Mouse (Mus musculus): ENCODE data around the gene Rarg. TPM values are rescaled to one million over a fixed set of nuclear protein-coding genes. Genes with fewer than 3 reads are reported as not detected.

Rarg gene
- polyA plus RNA-seq, 1 experiment from 2014 or later: 121 TPM

- Histone ChIP-seq H3K4me3 (no peak overlapping the region), H3K4me2 (replicated peaks) (no peak overlapping the region), H3K4me1 (peaks cover 6% of the 10 kb centered on the region), H3K36me3 (peaks cover 85% of the 10 kb centered on the region), H3K27ac (no peak overlapping the region), H3K9ac (no peak overlapping the region), H3K9me3 (no peaks in the 10 kb centered on the region), H3K27me3 (no peaks in the 10 kb centered on the region)
- WGBS: 84% methylated on average over 6 of the region's 6 CpGs
- no peak for ATAC-seq (ENCODE audit: insufficient number of reproducible peaks, insufficient read depth, low FRiP score, low TSS enrichment)
Measured at GRCm38 (mm10) chr15:102211895-102212294, 45.4 kb downstream of the Rarg start.

DNA sequence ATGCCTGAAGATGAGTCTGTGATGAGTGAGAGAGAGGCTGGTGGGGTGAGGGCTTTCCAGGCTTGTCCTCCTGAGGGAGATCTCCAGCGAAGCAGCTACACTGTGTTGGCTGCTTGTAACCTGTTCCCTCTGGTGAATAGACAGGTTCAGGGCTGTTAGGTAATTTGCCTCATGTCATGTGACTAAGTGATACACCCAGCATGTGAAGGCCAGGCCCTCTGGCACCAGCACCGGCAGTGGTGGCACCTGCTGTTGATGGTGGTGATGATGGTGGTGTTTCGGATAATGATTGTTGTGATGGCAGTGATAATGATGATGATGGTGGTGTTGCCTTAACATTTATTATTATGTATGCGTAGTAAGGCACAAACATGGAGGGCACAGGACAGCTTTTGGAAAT, 46.5 kb downstream of the Rarg start:
- Histone ChIP-seq H3K36me3 (peaks cover 82% of the 10 kb centered on the region), H3K4me3 (no peak overlapping the region)

GRCm38 (mm10) chr15:102209114-102209513, 48.2 kb downstream of the Rarg start:
- no peaks in the 10 kb centered on the region for H3K27me3 ChIP-seq
- H3K27ac ChIP-seq: no peak overlapping the region
- ATAC-seq (ENCODE audit: insufficient number of reproducible peaks, insufficient read depth, low FRiP score, low TSS enrichment): no peak
- H3K4me3 ChIP-seq: no peak overlapping the region
- WGBS: 93% methylated on average over 8 of the region's 8 CpGs
- no peak overlapping the region for H3K9ac ChIP-seq
- H3K36me3 ChIP-seq: peaks cover 80% of the 10 kb centered on the region
- peaks cover 28% of the 10 kb centered on the region for H3K4me1 ChIP-seq
- no peaks in the 10 kb centered on the region for H3K9me3 ChIP-seq
- no peak overlapping the region for H3K4me2 ChIP-seq (replicated peaks)

More for the DNA sequence above, 46.5 kb downstream of the Rarg start:
- 91% methylated on average over 4 of the region's 4 CpGs for WGBS
- H3K9ac ChIP-seq: no peak overlapping the region
- no peaks in the 10 kb centered on the region for H3K27me3 ChIP-seq
- ATAC-seq (ENCODE audit: insufficient number of reproducible peaks, insufficient read depth, low FRiP score, low TSS enrichment): no peak
- no peak overlapping the region for H3K27ac ChIP-seq
- no peak overlapping the region for H3K4me2 ChIP-seq (replicated peaks)
- peaks cover 13% of the 10 kb centered on the region for H3K4me1 ChIP-seq
- H3K9me3 ChIP-seq: no peaks in the 10 kb centered on the region

DNA sequence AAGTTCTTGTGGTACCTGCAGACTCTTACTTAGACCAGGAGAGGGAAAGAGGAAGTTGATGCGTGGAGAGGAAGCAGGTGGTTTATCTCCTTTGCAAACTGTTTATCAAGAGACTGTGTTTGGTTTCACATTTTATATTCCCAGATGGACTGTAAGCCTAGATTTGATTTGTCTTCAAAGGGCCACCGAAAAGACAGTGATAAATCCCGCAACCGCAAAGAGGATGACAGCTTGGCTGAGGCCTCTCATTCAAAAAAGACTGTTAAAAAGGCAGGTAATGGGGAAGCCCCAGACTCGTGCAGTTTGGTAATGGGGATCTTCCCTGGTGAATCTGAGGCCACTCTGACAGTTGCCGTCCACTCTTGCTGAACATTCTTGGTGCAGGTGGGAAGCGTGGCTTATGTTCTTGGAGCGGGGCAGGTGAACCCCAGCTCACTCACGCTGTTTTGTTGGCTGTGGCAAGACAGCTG, 49.2 kb downstream of the Rarg start:
- Histone ChIP-seq H3K4me1 (peaks cover 28% of the 10 kb centered on the region), H3K36me3 (peaks cover 70% of the 10 kb centered on the region), H3K27me3 (no peaks in the 10 kb centered on the region), H3K4me3 (no peak overlapping the region), H3K4me2 (replicated peaks) (no peak overlapping the region), H3K9me3 (no peaks in the 10 kb centered on the region), H3K9ac (no peak overlapping the region), H3K27ac (no peak overlapping the region)
- 83% methylated on average over 9 of the region's 9 CpGs for WGBS
- ATAC-seq (ENCODE audit: insufficient number of reproducible peaks, insufficient read depth, low FRiP score, low TSS enrichment): no peak

DNA sequence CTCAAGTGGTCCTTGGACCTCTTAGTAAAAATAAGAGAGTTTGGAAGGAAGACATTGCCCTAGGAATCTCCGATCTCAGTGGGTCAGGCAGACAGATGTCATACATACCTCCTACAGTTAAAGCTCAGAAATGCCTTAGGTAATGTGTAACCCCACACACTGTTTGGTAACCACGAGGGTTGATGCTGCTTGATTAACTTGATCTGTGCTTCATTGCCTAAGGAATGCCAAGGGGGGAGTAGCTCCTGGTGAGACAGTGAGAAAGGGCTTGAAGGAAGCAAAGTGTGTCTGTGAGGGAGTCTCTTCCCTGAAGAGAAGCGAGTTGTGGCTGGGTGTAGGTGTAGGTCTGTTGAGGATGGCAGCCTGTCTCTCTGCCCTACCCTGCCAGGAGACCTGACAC, 50.0 kb downstream of the Rarg start:
- H3K36me3 ChIP-seq: peaks cover 63% of the 10 kb centered on the region
- H3K4me2 ChIP-seq (replicated peaks): no peak overlapping the region
- WGBS: 82% methylated on average over 3 of the region's 3 CpGs
- H3K27ac ChIP-seq: no peak overlapping the region
- H3K9me3 ChIP-seq: no peaks in the 10 kb centered on the region
- no peak for ATAC-seq (ENCODE audit: insufficient number of reproducible peaks, insufficient read depth, low FRiP score, low TSS enrichment)
- peaks cover 33% of the 10 kb centered on the region for H3K4me1 ChIP-seq
- no peak overlapping the region for H3K9ac ChIP-seq
- H3K4me3 ChIP-seq: no peak overlapping the region
- no peaks in the 10 kb centered on the region for H3K27me3 ChIP-seq

- Histone ChIP-seq H3K4me2 (replicated peaks) (peak overlapping the region; percentile 79), H3K4me1 (peaks cover 35% of the 10 kb centered on the region), H3K36me3 (peaks cover 52% of the 10 kb centered on the region), H3K4me3 (peak overlapping the region; percentile 87), H3K9me3 (no peaks in the 10 kb centered on the region), H3K27ac (peak overlapping the region; percentile 100), H3K9ac (peak overlapping the region; percentile 94), H3K27me3 (no peaks in the 10 kb centered on the region)
- 62% methylated on average over 8 of the region's 8 CpGs for WGBS
- ATAC-seq (ENCODE audit: insufficient number of reproducible peaks, insufficient read depth, low FRiP score, low TSS enrichment): no peak
Measured at GRCm38 (mm10) chr15:102205779-102206178, 51.5 kb downstream of the Rarg start.

DNA sequence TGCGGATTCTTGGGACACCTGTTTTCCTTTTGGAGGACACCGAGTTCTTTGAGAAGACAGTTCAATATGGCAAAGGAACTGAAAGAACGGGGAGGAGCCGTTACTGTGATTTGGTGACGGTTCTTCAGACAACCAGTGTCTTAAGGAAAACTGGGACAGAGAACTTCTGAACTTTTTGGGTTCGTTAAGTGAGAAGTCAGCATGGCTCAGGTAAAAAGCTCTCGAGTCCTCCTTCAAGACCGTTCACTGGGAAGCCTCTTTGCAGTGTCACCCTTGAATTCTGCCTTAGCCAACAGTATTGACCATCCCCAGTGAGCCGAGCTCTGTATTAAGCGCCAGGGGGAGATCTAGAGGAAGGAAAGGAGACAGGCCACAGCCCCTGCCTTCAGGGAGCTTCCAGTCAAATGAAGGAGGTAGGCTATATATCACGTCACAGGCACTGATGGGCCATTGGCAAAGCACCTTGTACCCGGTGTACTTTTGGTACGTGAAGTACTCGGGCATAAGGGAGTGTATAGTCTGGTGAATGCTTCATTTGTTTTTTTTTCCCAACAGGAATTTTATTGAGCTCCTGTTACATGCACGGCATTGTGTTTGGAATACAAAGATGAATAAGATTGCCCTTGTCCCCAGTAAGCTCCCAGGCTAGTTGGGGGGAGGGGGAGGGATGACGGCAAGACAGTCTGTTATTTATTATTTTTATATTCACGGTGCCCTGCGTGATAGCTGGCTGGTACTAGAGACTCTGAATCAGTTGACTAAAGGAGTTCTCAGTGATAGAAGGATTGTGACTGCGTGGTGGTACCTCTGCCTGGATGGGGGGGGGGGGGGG, 52.4 kb downstream of the Rarg start, which contains the start of gene Csad:
Gene Csad (minus strand): TSS at position 51 of the 832 bp plus-strand sequence.
- peak within 1 kb of the TSS; percentile 100 for H3K27ac ChIP-seq
- H3K4me2 ChIP-seq (replicated peaks): peak within 1 kb of the TSS; percentile 79
- 53% methylated on average over 19 of the region's 19 CpGs for WGBS
- no peaks in the 10 kb centered on the region for H3K9me3 ChIP-seq
- H3K9ac ChIP-seq: peak within 1 kb of the TSS; percentile 94
- no peaks in the 10 kb centered on the region for H3K27me3 ChIP-seq
- peak within 1 kb of the TSS; percentile 87 for H3K4me3 ChIP-seq
- peaks cover 49% of the 10 kb centered on the region for H3K36me3 ChIP-seq
- no peak for ATAC-seq (ENCODE audit: insufficient number of reproducible peaks, insufficient read depth, low FRiP score, low TSS enrichment)
- peaks cover 35% of the 10 kb centered on the region for H3K4me1 ChIP-seq

- H3K9ac ChIP-seq: peak overlapping the region; percentile 94
- WGBS: under 1% methylated on average over 48 of the region's 72 CpGs
- peaks cover 35% of the 10 kb centered on the region for H3K4me1 ChIP-seq
- peak overlapping the region; percentile 100 for H3K27ac ChIP-seq
- peak overlapping the region; percentile 87 for H3K4me3 ChIP-seq
- H3K9me3 ChIP-seq: no peaks in the 10 kb centered on the region
- peak overlapping the region; percentile 79 for H3K4me2 ChIP-seq (replicated peaks)
- H3K36me3 ChIP-seq: peaks cover 40% of the 10 kb centered on the region
- H3K27me3 ChIP-seq: no peaks in the 10 kb centered on the region
- ATAC-seq (ENCODE audit: insufficient number of reproducible peaks, insufficient read depth, low FRiP score, low TSS enrichment): peak; percentile 10
Measured at GRCm38 (mm10) chr15:102203835-102204381, 53.4 kb downstream of the Rarg start.

DNA sequence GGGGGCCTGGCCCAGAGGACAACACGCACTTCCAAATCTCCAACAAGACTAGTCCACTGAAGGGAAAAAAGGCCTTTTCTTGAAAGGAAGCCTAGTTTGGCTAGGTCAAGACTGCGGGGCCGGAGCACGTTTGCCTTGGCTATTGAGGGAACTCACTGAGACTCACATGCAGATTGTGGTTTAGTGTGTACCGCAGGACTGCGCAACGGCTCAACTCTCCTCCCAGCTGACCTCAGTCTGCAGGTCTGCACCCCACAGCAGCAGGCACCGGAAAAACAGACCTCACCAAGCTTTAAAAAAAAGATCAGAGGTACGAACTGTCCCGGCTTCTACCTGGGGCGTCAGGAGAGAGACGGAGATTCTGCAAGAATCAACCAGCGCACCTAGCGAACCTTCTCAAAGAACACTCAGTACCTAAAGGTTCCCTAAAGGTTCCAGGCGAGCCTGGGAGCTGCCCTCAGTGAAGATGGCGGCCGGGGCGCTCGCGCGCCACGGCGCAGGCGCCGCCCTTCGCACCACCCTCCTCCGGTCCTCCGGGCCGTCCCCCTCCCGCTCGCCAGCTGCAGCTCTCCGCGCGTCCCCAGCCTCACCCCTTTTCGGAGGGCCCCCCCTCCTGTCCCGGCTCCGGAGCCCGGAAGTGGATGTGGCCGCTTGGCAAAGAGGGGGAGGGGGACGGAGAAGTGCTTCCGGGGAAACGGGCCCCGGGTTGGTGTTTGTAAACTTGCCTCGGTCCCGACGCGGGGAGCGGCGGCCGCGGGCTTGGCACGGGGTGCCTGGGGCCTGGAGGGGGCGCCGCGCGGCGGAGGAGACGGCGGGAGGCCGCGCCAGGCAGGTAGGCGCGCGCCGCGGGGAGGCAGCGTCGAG, 54.1 kb downstream of the Rarg start, which contains the start of gene Zfp740:
Gene Zfp740 (plus strand): TSS at position 279 of the 864 bp plus-strand sequence.
- H3K9me3 ChIP-seq: no peaks in the 10 kb centered on the region
- H3K9ac ChIP-seq: peak within 1 kb of the TSS; percentile 94
- peak within 1 kb of the TSS; percentile 100 for H3K27ac ChIP-seq
- H3K4me3 ChIP-seq: peak within 1 kb of the TSS; percentile 87
- H3K36me3 ChIP-seq: peaks cover 32% of the 10 kb centered on the region
- H3K4me2 ChIP-seq (replicated peaks): peak within 1 kb of the TSS; percentile 79
- peaks cover 35% of the 10 kb centered on the region for H3K4me1 ChIP-seq
- WGBS: under 1% methylated on average over 60 of the region's 68 CpGs
- ATAC-seq (ENCODE audit: insufficient number of reproducible peaks, insufficient read depth, low FRiP score, low TSS enrichment): peak; percentile 95
- no peaks in the 10 kb centered on the region for H3K27me3 ChIP-seq

GRCm38 (mm10) chr15:102198841-102199240, 58.5 kb downstream of the Rarg start:
- Histone ChIP-seq H3K36me3 (peaks cover 6% of the 10 kb centered on the region), H3K4me2 (replicated peaks) (no peak overlapping the region), H3K4me3 (no peak overlapping the region), H3K27me3 (no peaks in the 10 kb centered on the region), H3K9me3 (no peaks in the 10 kb centered on the region), H3K27ac (no peak overlapping the region), H3K9ac (no peak overlapping the region), H3K4me1 (peaks cover 6% of the 10 kb centered on the region; the same call in 1 of the 2 replicates)
- ATAC-seq (ENCODE audit: insufficient number of reproducible peaks, insufficient read depth, low FRiP score, low TSS enrichment): no peak
- 74% methylated on average over 4 of the region's 4 CpGs for WGBS

DNA sequence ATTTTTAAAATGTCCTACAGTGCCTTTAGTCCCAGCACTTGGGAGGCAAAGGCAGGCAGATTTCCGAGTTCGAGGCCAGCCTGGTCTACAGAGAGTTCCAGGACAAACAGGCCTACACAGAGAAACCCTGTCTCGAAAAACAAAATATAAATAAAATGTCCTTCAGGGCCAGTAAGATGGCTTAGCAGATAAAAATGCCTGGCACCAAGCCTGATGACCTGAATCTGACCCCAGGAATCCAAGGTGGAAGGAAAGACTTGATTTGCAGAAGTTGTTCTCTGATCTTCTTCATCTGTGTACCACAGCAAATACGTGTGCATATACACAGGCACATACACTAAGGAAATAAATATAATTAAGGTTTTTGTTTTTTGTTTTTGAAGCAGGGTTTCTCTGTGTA, 61.9 kb downstream of the Rarg start:
- no peaks in the 10 kb centered on the region for H3K27me3 ChIP-seq
- 76% methylated on average over 4 of the region's 4 CpGs for WGBS
- no peak overlapping the region for H3K9ac ChIP-seq
- H3K36me3 ChIP-seq: peaks cover 2% of the 10 kb centered on the region; the same call in 1 of the 2 replicates
- no peak overlapping the region for H3K4me3 ChIP-seq
- H3K27ac ChIP-seq: no peak overlapping the region
- H3K4me1 ChIP-seq: peaks cover 5% of the 10 kb centered on the region; the same call in 1 of the 2 replicates
- no peak overlapping the region for H3K4me2 ChIP-seq (replicated peaks)
- H3K9me3 ChIP-seq: no peaks in the 10 kb centered on the region
- no peak for ATAC-seq (ENCODE audit: insufficient number of reproducible peaks, insufficient read depth, low FRiP score, low TSS enrichment)
